In genomic region chr6:73093133-73093532, GRCm38 (mm10) we compare ENCODE assay signal across 31 mouse cellular contexts.
"Had no signal": no experiment of that assay in that cellular context is flagged by ENCODE, and none has a peak within 500 bp of the region (broad histone marks: within the 10 kb centered on the region; RNA-seq: fewer than 3 reads in every experiment).

No protein-coding gene starts in this region.

- H3K9me3 ChIP-seq: limb, embryonic 10.5 days; limb, embryonic 12.5 days; limb, embryonic 15.5 days; liver, embryonic 12.5 days; liver, embryonic 13.5 days; liver, embryonic 15.5 days; lung, embryonic 15.5 days; midbrain, embryonic 10.5 days; midbrain, embryonic 12.5 days; midbrain, embryonic 15.5 days; neural tube, embryonic 12.5 days had no signal

- DNase-seq: left cerebral cortex, postnatal 4 days; liver; liver, embryonic 13.5 days; liver, postnatal 0 days; lung, adult 18-20 months; lung, adult 2 months; lung, embryonic 14.5 days; lung, postnatal 10 days; lung, postnatal 14 days; lung, postnatal 36 days; lung, postnatal 4 days; midbrain, embryonic 14.5 days had no signal

- H3K36me3 ChIP-seq: limb, embryonic 10.5 days; limb, embryonic 12.5 days; limb, embryonic 13.5 days; limb, embryonic 15.5 days; liver, embryonic 12.5 days; liver, embryonic 13.5 days; liver, embryonic 15.5 days; lung, embryonic 15.5 days; midbrain, embryonic 10.5 days; midbrain, embryonic 12.5 days; midbrain, embryonic 13.5 days; midbrain, embryonic 15.5 days; neural tube, embryonic 12.5 days had no signal

- H3K4me2 ChIP-seq: limb, embryonic 12.5 days; limb, embryonic 13.5 days; limb, embryonic 15.5 days; liver, embryonic 11.5 days; liver, embryonic 12.5 days; liver, embryonic 13.5 days; liver, embryonic 15.5 days; lung, embryonic 14.5 days; lung, embryonic 15.5 days; midbrain, embryonic 11.5 days; midbrain, embryonic 12.5 days; midbrain, embryonic 13.5 days; midbrain, embryonic 15.5 days; neural tube, embryonic 12.5 days had no signal

- H3K4me1 ChIP-seq: limb, embryonic 10.5 days; limb, embryonic 12.5 days; limb, embryonic 13.5 days; limb, embryonic 15.5 days; liver, embryonic 12.5 days; liver, embryonic 13.5 days; liver, embryonic 15.5 days; lung, embryonic 15.5 days; megakaryocyte, embryonic 14.5 days; midbrain, embryonic 10.5 days; midbrain, embryonic 12.5 days; midbrain, embryonic 13.5 days; midbrain, embryonic 15.5 days; neural tube, embryonic 12.5 days had no signal

- ATAC-seq: liver, embryonic 12.5 days; liver, postnatal 0 days; lung, postnatal 0 days; midbrain, embryonic 13.5 days; midbrain, embryonic 15.5 days; midbrain, embryonic 16.5 days had no signal

- H3K4me3 ChIP-seq: limb, embryonic 10.5 days; limb, embryonic 12.5 days; limb, embryonic 13.5 days; limb, embryonic 15.5 days; liver, embryonic 12.5 days; liver, embryonic 13.5 days; liver, embryonic 15.5 days; lung, embryonic 15.5 days; megakaryocyte, embryonic 14.5 days; midbrain, embryonic 10.5 days; midbrain, embryonic 12.5 days; midbrain, embryonic 13.5 days; midbrain, embryonic 15.5 days; neural tube, embryonic 12.5 days had no signal

- H3K9ac ChIP-seq: limb, embryonic 12.5 days; limb, embryonic 13.5 days; limb, embryonic 15.5 days; liver, embryonic 12.5 days; liver, embryonic 13.5 days; liver, embryonic 14.5 days; liver, embryonic 15.5 days; liver, postnatal 0 days; lung, embryonic 14.5 days; lung, embryonic 15.5 days; midbrain, embryonic 12.5 days; midbrain, embryonic 13.5 days; midbrain, embryonic 15.5 days; neural tube, embryonic 12.5 days had no signal

- H3K27me3 ChIP-seq: limb, embryonic 12.5 days; limb, embryonic 13.5 days; limb, embryonic 15.5 days; liver, embryonic 12.5 days; liver, embryonic 13.5 days; liver, embryonic 15.5 days; lung, embryonic 15.5 days; megakaryocyte, embryonic 14.5 days; midbrain, embryonic 12.5 days; midbrain, embryonic 13.5 days; midbrain, embryonic 15.5 days; neural tube, embryonic 12.5 days had no signal

- H3K27ac ChIP-seq: limb, embryonic 10.5 days; limb, embryonic 12.5 days; limb, embryonic 13.5 days; limb, embryonic 15.5 days; liver, embryonic 12.5 days; liver, embryonic 13.5 days; liver, embryonic 14.5 days; liver, embryonic 15.5 days; lung, embryonic 15.5 days; macrophage; midbrain, embryonic 10.5 days; midbrain, embryonic 12.5 days; midbrain, embryonic 13.5 days; midbrain, embryonic 15.5 days; neural tube, embryonic 12.5 days had no signal
